Mouse (Mus musculus): ENCODE measurements at regions not wholly inside any gene's neighbourhood (a gene's known extent, or its start where the extent isn't known, plus 50 kb on each side); places are given as distances from the start of the nearest gene placed in this dataset. TPM values are rescaled to one million over a fixed set of nuclear protein-coding genes. Genes with fewer than 3 reads are reported as not detected.

MicroRNAs in the stretch of these regions (microRNA counts, 519-probe panel; counts per million panel counts)
- microRNA mmu-miR-802, result not detected

Small RNA genes lying in the stretch of these regions (microRNA-seq; reads per million reads assigned to microRNA genes)
- gene Gm28003 (not detected), gene Mir802 (0.73 reads per million)
